Mouse (Mus musculus): ENCODE results near the gene Pcmt1. TPM values are rescaled to one million over a fixed set of nuclear protein-coding genes. Genes with fewer than 3 reads are reported as not detected.

The Pcmt1 gene
- polyA plus RNA-seq, 2 experiments, result 66.5 to 125 TPM

DNA sequence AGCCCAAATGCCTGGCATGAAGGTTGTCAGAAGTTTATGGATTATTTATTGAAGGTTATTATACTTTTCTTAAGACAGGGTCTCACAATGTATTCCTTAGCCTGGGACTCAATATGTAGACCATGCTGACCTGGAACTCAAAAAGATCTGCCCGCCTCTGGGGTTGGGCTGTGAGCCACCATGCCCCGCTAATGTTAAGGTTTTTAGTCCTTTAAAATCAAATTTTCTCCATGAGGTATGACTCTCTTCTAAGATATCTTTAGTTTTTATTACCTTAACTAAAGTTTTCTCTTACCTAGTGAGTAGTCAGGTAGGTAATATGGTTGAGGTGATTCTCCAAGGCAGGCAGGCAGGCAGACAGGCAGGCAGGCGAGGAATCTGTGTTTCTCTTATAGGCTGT, 1.3 kb upstream of the Pcmt1 start:
- DNase-seq (ENCODE audit: low spot score), result no peak
- WGBS, result 48% methylated on average over 3 of the region's 3 CpGs

DNA sequence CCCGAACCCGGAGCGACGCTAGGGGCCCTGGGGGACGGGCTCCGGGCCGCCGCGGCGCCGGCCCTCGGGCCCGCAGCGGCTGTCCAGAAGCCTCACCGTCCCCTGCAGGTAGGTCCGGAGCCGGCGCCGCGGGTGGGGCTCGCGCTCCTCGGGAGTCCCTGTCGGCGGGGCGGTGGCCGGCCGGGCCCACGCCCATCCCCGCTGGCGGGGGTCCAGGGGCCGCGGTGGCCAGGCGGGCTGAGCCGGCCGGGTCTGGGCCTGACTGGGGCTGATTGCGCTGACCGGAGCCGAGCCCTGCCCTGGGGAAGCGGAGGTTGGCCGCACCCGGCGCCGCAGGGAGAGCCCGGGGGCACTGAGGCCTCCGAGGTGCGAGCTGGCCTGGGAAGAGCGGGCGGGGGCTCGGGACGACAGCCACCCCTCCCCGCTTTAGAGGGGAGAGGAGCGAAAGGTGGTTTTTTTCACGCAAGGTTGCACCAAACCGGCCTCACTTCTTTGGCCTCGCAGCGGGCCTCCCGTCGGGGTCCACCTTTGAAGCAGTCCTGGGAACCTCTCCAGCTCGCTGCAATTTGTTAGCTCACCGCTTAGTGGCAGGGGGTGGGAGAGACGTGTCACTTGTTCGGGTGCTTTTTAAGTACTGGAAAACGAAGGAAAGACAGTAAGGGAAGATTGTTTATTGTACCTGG, 548 bp upstream of the Pcmt1 start:
- ATAC-seq (ENCODE audit: low FRiP score, low read depth) (peak; percentile 80), DNase-seq (ENCODE audit: low spot score) (peak; percentile 77)
- WGBS, result under 1% methylated on average over 39 of the region's 64 CpGs

More for the DNA sequence above, 1.3 kb upstream of the Pcmt1 start:
- Histone ChIP-seq H3K36me3 (ENCODE audit: control insufficient read depth, insufficient read depth, low read length) (peaks cover 23% of the 10 kb centered on the region), H3K4me2 (replicated peaks; ENCODE audit: low read depth, low read length, severe bottlenecking) (peak overlapping the region; percentile 65), H3K4me1 (ENCODE audit: control insufficient read depth, insufficient read depth, low read length) (peaks cover 21% of the 10 kb centered on the region), H3K9ac (ENCODE audit: low read depth, low read length, severe bottlenecking) (peak overlapping the region; percentile 100), H3K4me3 (replicated peaks; ENCODE audit: low read length) (peak overlapping the region; percentile 97), H3K27ac (replicated peaks; ENCODE audit: low read depth, low read length) (no peak overlapping the region), H3K27me3 (ENCODE audit: control insufficient read depth, insufficient read depth, low read length) (no peaks in the 10 kb centered on the region), H3K9me3 (ENCODE audit: control insufficient read depth, low read length) (no peaks in the 10 kb centered on the region)
- TF ChIP-seq POLR2A (IDR thresholded peaks at IDR 0.05; ENCODE audit: borderline replicate concordance, extremely low read depth, insufficient read depth, insufficient read length), result no peak
- no peak for ATAC-seq (ENCODE audit: low FRiP score, low read depth)

DNA sequence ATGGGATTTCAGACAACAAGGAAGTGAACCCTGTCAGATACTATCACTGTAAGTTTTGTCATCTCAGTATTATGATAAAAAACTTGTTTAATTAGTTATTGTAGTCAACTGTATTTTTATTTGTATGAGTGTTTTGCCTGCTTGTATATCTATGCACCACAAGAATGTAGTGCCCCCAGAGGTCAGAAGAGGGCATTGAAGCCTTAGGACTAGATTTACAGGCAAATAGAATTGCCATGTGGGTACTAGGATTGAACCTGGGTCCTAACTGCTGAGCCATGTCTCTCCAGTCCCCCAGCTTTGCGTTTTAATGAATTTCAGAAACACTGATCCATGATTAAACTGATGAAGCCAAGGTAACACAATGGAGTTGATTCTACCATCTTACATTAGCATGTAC, 7.3 kb downstream of the Pcmt1 start:
- DNase-seq (ENCODE audit: low spot score), result no peak
- ATAC-seq (ENCODE audit: low FRiP score, low read depth), result no peak
- H3K9ac ChIP-seq (ENCODE audit: low read depth, low read length, severe bottlenecking), result no peak overlapping the region
- H3K27ac ChIP-seq (replicated peaks; ENCODE audit: low read depth, low read length), result no peak overlapping the region
- no peak overlapping the region for H3K4me2 ChIP-seq (replicated peaks; ENCODE audit: low read depth, low read length, severe bottlenecking)
- no peaks in the 10 kb centered on the region for H3K4me1 ChIP-seq (ENCODE audit: control insufficient read depth, insufficient read depth, low read length)
- H3K9me3 ChIP-seq (ENCODE audit: control insufficient read depth, low read length), result no peaks in the 10 kb centered on the region
- 66% methylated on average over 1 of the region's 1 CpGs for WGBS
- H3K27me3 ChIP-seq (ENCODE audit: control insufficient read depth, insufficient read depth, low read length), result no peaks in the 10 kb centered on the region
- peaks cover 73% of the 10 kb centered on the region for H3K36me3 ChIP-seq (ENCODE audit: control insufficient read depth, insufficient read depth, low read length)
- no peak overlapping the region for H3K4me3 ChIP-seq (replicated peaks; ENCODE audit: low read length)
- no peak for TF ChIP-seq POLR2A (IDR thresholded peaks at IDR 0.05; ENCODE audit: borderline replicate concordance, extremely low read depth, insufficient read depth, insufficient read length)

More for the DNA sequence above, 548 bp upstream of the Pcmt1 start:
- H3K9me3 ChIP-seq (ENCODE audit: control insufficient read depth, low read length), result no peaks in the 10 kb centered on the region
- H3K27me3 ChIP-seq (ENCODE audit: control insufficient read depth, insufficient read depth, low read length), result no peaks in the 10 kb centered on the region
- H3K9ac ChIP-seq (ENCODE audit: low read depth, low read length, severe bottlenecking), result peak overlapping the region; percentile 100
- peak overlapping the region; percentile 65 for H3K4me2 ChIP-seq (replicated peaks; ENCODE audit: low read depth, low read length, severe bottlenecking)
- no peak for TF ChIP-seq POLR2A (IDR thresholded peaks at IDR 0.05; ENCODE audit: borderline replicate concordance, extremely low read depth, insufficient read depth, insufficient read length)
- peak overlapping the region; percentile 98 for H3K27ac ChIP-seq (replicated peaks; ENCODE audit: low read depth, low read length)
- H3K36me3 ChIP-seq (ENCODE audit: control insufficient read depth, insufficient read depth, low read length), result peaks cover 30% of the 10 kb centered on the region
- H3K4me1 ChIP-seq (ENCODE audit: control insufficient read depth, insufficient read depth, low read length), result peaks cover 21% of the 10 kb centered on the region
- H3K4me3 ChIP-seq (replicated peaks; ENCODE audit: low read length), result peak overlapping the region; percentile 97

DNA sequence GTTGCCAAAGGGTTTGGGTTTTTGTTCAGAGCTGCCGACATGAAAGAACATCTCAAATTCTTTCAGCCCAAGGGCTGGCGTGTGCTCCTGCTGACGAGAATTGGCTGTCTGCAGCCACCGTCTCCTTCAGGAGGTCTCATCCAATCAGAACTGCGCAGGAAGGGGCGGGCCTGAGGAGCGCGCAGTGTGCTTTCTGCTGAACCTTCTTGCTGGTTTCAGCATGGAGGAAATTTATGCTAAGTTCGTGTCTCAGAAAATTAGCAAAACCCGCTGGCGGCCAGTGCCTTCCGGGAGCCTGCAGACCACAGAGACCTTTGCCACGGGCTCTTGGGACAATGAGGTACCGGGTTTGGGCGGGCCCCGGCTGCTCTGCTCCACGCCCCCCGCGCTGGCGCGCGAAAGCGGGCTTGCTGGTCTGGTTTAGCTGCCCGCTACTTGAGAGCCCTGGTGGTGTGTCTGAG, 13.6 kb downstream of the Pcmt1 start, which contains the start of gene Nup43:
TSS of gene Nup43 (plus strand) at position 162 of the 461 bp plus-strand sequence.
- ATAC-seq (ENCODE audit: low FRiP score, low read depth), result peak; percentile 87
- TF ChIP-seq POLR2A (IDR thresholded peaks at IDR 0.05; ENCODE audit: borderline replicate concordance, extremely low read depth, insufficient read depth, insufficient read length), result no peak
- Histone ChIP-seq H3K4me3 (replicated peaks; ENCODE audit: low read length) (peak within 1 kb of the TSS; percentile 72), H3K4me1 (ENCODE audit: control insufficient read depth, insufficient read depth, low read length) (peaks cover 9% of the 10 kb centered on the region), H3K4me2 (replicated peaks; ENCODE audit: low read depth, low read length, severe bottlenecking) (peak within 1 kb of the TSS; percentile 62), H3K36me3 (ENCODE audit: control insufficient read depth, insufficient read depth, low read length) (peaks cover 27% of the 10 kb centered on the region), H3K27ac (replicated peaks; ENCODE audit: low read depth, low read length) (peak within 1 kb of the TSS; percentile 62; the same call in 1 of the 2 replicates), H3K9me3 (ENCODE audit: control insufficient read depth, low read length) (no peaks in the 10 kb centered on the region), H3K9ac (ENCODE audit: low read depth, low read length, severe bottlenecking) (peak within 1 kb of the TSS; percentile 52), H3K27me3 (ENCODE audit: control insufficient read depth, insufficient read depth, low read length) (no peaks in the 10 kb centered on the region)
- WGBS, result 1% methylated on average over 24 of the region's 24 CpGs
- DNase-seq (ENCODE audit: low spot score), result peak; percentile 91

DNA sequence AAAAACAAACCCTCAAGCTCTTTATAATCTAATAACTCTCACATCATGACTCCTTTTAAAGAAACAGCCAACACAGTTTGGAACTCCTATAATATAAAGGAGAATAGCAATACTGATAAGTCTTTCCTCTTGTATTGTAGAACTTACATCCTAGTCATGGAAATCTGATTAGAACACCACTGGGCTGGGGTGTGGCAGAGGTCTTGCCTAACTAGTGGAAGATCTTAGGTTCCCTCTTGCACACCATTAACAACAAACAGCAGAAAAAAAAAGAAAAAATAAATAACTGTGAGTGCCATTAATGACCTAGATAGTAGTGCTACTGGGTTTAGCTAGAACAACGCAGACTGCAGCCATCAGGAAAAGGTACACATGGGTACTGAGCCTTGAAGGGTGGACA, 16.0 kb downstream of the Pcmt1 start:
- Histone ChIP-seq H3K4me1 (ENCODE audit: control insufficient read depth, insufficient read depth, low read length) (peaks cover 9% of the 10 kb centered on the region), H3K4me3 (replicated peaks; ENCODE audit: low read length) (no peak overlapping the region), H3K9ac (ENCODE audit: low read depth, low read length, severe bottlenecking) (no peak overlapping the region), H3K27me3 (ENCODE audit: control insufficient read depth, insufficient read depth, low read length) (no peaks in the 10 kb centered on the region), H3K36me3 (ENCODE audit: control insufficient read depth, insufficient read depth, low read length) (peaks cover 6% of the 10 kb centered on the region), H3K27ac (replicated peaks; ENCODE audit: low read depth, low read length) (no peak overlapping the region), H3K4me2 (replicated peaks; ENCODE audit: low read depth, low read length, severe bottlenecking) (no peak overlapping the region), H3K9me3 (ENCODE audit: control insufficient read depth, low read length) (no peaks in the 10 kb centered on the region)
- DNase-seq (ENCODE audit: low spot score) (no peak), ATAC-seq (ENCODE audit: low FRiP score, low read depth) (no peak)
- WGBS, result 89% methylated on average over 1 of the region's 1 CpGs
- TF ChIP-seq POLR2A (IDR thresholded peaks at IDR 0.05; ENCODE audit: borderline replicate concordance, extremely low read depth, insufficient read depth, insufficient read length), result no peak
